Mouse (Mus musculus) mouse trophoblast stem cell (cell line): ENCODE data around the gene Tex26.

Experiments
- in situ Hi-C, 2 experiments: fragments of 300-500 bp; cut with MseI, MboI; formaldehyde crosslinking; loops; 2 replicates in 1 of 2; 3 replicates in 1 of 2; pipeline ENCODE4 v1.15.1; 2025

Gene Tex26

GRCm38 (mm10) chr5:149439531-149440179, at the start of gene Tex26:
TSS of gene Tex26 (plus strand) at chr5:149439660.
- in situ Hi-C loops = no loop called here

GRCm38 (mm10) chr5:149391574-149392375, 47.7 kb upstream of the Tex26 start:
- in situ Hi-C loops = no loop called here

- in situ Hi-C loops = no loop called here
Measured at GRCm38 (mm10) chr5:149392420-149392988, 47.0 kb upstream of the Tex26 start.

- in situ Hi-C loops = no loop called here
Measured at GRCm38 (mm10) chr5:149401446-149401975, 37.9 kb upstream of the Tex26 start.

- in situ Hi-C loops = no loop called here
Measured at GRCm38 (mm10) chr5:149402029-149402428, 37.4 kb upstream of the Tex26 start.

- in situ Hi-C loops = no loop called here
Measured at GRCm38 (mm10) chr5:149403386-149403785, 36.1 kb upstream of the Tex26 start.

- in situ Hi-C loops = no loop called here
Measured at GRCm38 (mm10) chr5:149404710-149405109, 34.8 kb upstream of the Tex26 start.

GRCm38 (mm10) chr5:149406791-149407276, 32.6 kb upstream of the Tex26 start:
- in situ Hi-C loops = no loop called here

GRCm38 (mm10) chr5:149409502-149409901, 30.0 kb upstream of the Tex26 start:
- in situ Hi-C loops = no loop called here

- in situ Hi-C loops = no loop called here
Measured at GRCm38 (mm10) chr5:149411509-149412193, 27.8 kb upstream of the Tex26 start, which contains the start of gene Medag. TSS of gene Medag (plus strand) at chr5:149411749.

- in situ Hi-C loops = no loop called here
Measured at GRCm38 (mm10) chr5:149412194-149412575, 27.3 kb upstream of the Tex26 start.

GRCm38 (mm10) chr5:149412671-149413070, 26.8 kb upstream of the Tex26 start:
- in situ Hi-C loops = no loop called here

- in situ Hi-C loops = no loop called here
Measured at GRCm38 (mm10) chr5:149414369-149415167, 24.9 kb upstream of the Tex26 start.

GRCm38 (mm10) chr5:149417381-149417780, 22.1 kb upstream of the Tex26 start:
- in situ Hi-C loops = no loop called here

GRCm38 (mm10) chr5:149426525-149426924, 12.9 kb upstream of the Tex26 start:
- in situ Hi-C loops = no loop called here

GRCm38 (mm10) chr5:149427277-149428060, 12.0 kb upstream of the Tex26 start:
- in situ Hi-C loops = no loop called here

- in situ Hi-C loops = no loop called here
Measured at GRCm38 (mm10) chr5:149428347-149428746, 11.1 kb upstream of the Tex26 start.

- in situ Hi-C loops = no loop called here
Measured at GRCm38 (mm10) chr5:149428810-149429255, 10.6 kb upstream of the Tex26 start.

GRCm38 (mm10) chr5:149429541-149429940, 9.9 kb upstream of the Tex26 start:
- in situ Hi-C loops = no loop called here

GRCm38 (mm10) chr5:149430943-149431342, 8.5 kb upstream of the Tex26 start:
- in situ Hi-C loops = no loop called here
